Mouse (Mus musculus): ENCODE results near the gene Rapgef1.

- TF ChIP-seq HCFC1 (IDR thresholded peaks at IDR 0.05; ENCODE audit: borderline replicate concordance, insufficient read depth, low read length): no peak
- TF ChIP-seq CHD2 (IDR thresholded peaks at IDR 0.05; ENCODE audit: low read depth, low read length): no peak
- TF ChIP-seq ZNF384 (IDR thresholded peaks at IDR 0.05; ENCODE audit: low read depth, low read length): no peak
- no peak for TF ChIP-seq MAFK (IDR thresholded peaks at IDR 0.05; ENCODE audit: insufficient read depth, low read depth, low read length)
Observed at GRCm38 (mm10) chr2:29671374-29671773, 51.9 kb downstream of the Rapgef1 start.

Measured in ES-E14 (cell line).